Mouse (Mus musculus): ENCODE data around the gene Zpbp2. TPM values are rescaled to one million over a fixed set of nuclear protein-coding genes. Genes with fewer than 3 reads are reported as not detected.

The Zpbp2 gene
- total and polyA plus RNA-seq, 2 experiments from 2014 or later: 0.45 TPM; not detected in 1

GRCm38 (mm10) chr11:98606763-98607162 lies 55.9 kb downstream of the Zpbp2 start:
- no peaks in the 10 kb centered on the region for H3K27me3 ChIP-seq (ENCODE audit: insufficient read depth, low read length)
- WGBS: 10% methylated on average over 3 of the region's 3 CpGs
- no peaks in the 10 kb centered on the region for H3K9me3 ChIP-seq (ENCODE audit: low read length)
- H3K27ac ChIP-seq: no peak overlapping the region
- peaks cover 4% of the 10 kb centered on the region; the same call in 1 of the 2 replicates for H3K4me1 ChIP-seq (ENCODE audit: insufficient read depth, low read length)
- H3K9ac ChIP-seq (replicated peaks; ENCODE audit: low read length): no peak overlapping the region
- no peak overlapping the region for H3K4me3 ChIP-seq (ENCODE audit: low read length)
- no peaks in the 10 kb centered on the region for H3K36me3 ChIP-seq (ENCODE audit: insufficient read depth, low read length)
- peak; percentile 89 for TF ChIP-seq CTCF (IDR thresholded peaks at IDR 0.05; ENCODE audit: low read depth)
- ATAC-seq (no peak), DNase-seq (ENCODE audit: low spot score) (peak; percentile 83)
- no peak overlapping the region for H3K4me2 ChIP-seq (ENCODE audit: low read depth, low read length)

Other genes with a start within 250 kb of the Zpbp2 start
- gene Neurod2, start 221.4 kb upstream of the Zpbp2 start, total RNA-seq (2014; rRNA removed): 87.0 and 93.2 TPM in 2 replicates
- 30.7 and 34.3 TPM in 2 replicates for gene Neurod2, start 221.4 kb upstream of the Zpbp2 start, polyA plus RNA-seq (2015; fragmentation: Nextera tagmentation; extraction: Ambion mirVana)
- gene Ppp1r1b, start 202.7 kb upstream of the Zpbp2 start, total RNA-seq (2014; rRNA removed): 1.3 and 3.5 TPM in 2 replicates
- 18.0 and 19.1 TPM in 2 replicates for gene Ppp1r1b, start 202.7 kb upstream of the Zpbp2 start, polyA plus RNA-seq (2015; fragmentation: Nextera tagmentation; extraction: Ambion mirVana)
- 44.0 and 52.4 TPM in 2 replicates for gene Stard3, start 192.7 kb upstream of the Zpbp2 start, total RNA-seq (2014; rRNA removed)
- gene Stard3, start 192.7 kb upstream of the Zpbp2 start, polyA plus RNA-seq (2015; fragmentation: Nextera tagmentation; extraction: Ambion mirVana): 28.4 and 31.9 TPM in 2 replicates
- gene Tcap, start 167.3 kb upstream of the Zpbp2 start, total RNA-seq (2014; rRNA removed): 0.26 and 4.4 TPM in 2 replicates
- not detected in 2 replicates for gene Tcap, start 167.3 kb upstream of the Zpbp2 start, polyA plus RNA-seq (2015; fragmentation: Nextera tagmentation; extraction: Ambion mirVana)
- gene Pnmt, start 164.6 kb upstream of the Zpbp2 start, total RNA-seq (2014; rRNA removed): 1.2 and 5.4 TPM in 2 replicates
- gene Pnmt, start 164.6 kb upstream of the Zpbp2 start, polyA plus RNA-seq (2015; fragmentation: Nextera tagmentation; extraction: Ambion mirVana): 5.4 and 5.5 TPM in 2 replicates
- gene Pgap3, start 150.6 kb upstream of the Zpbp2 start, total RNA-seq (2014; rRNA removed): 10.6 and 12.0 TPM in 2 replicates
- 7.8 and 9.2 TPM in 2 replicates for gene Pgap3, start 150.6 kb upstream of the Zpbp2 start, polyA plus RNA-seq (2015; fragmentation: Nextera tagmentation; extraction: Ambion mirVana)
- gene Erbb2, start 138.6 kb upstream of the Zpbp2 start, total RNA-seq (2014; rRNA removed): 8.0 and 11.7 TPM in 2 replicates
- gene Erbb2, start 138.6 kb upstream of the Zpbp2 start, polyA plus RNA-seq (2015; fragmentation: Nextera tagmentation; extraction: Ambion mirVana): 4.9 and 5.1 TPM in 2 replicates
- gene Mien1, start 112.1 kb upstream of the Zpbp2 start, total RNA-seq (2014; rRNA removed): 70.0 and 73.9 TPM in 2 replicates
- gene Mien1, start 112.1 kb upstream of the Zpbp2 start, polyA plus RNA-seq (2015; fragmentation: Nextera tagmentation; extraction: Ambion mirVana): 259 and 264 TPM in 2 replicates
- gene Grb7, start 104.7 kb upstream of the Zpbp2 start, total RNA-seq (2014; rRNA removed): 1.5 and 2.7 TPM in 2 replicates
- 1.7 and 2.0 TPM in 2 replicates for gene Grb7, start 104.7 kb upstream of the Zpbp2 start, polyA plus RNA-seq (2015; fragmentation: Nextera tagmentation; extraction: Ambion mirVana)
- not detected in 2 replicates for gene Ikzf3, start 5.1 kb upstream of the Zpbp2 start, total RNA-seq (2014; rRNA removed)
- 0.18 and 0.20 TPM in 2 replicates for gene Ikzf3, start 5.1 kb upstream of the Zpbp2 start, polyA plus RNA-seq (2015; fragmentation: Nextera tagmentation; extraction: Ambion mirVana)
- gene Ormdl3, start 36.3 kb downstream of the Zpbp2 start, total RNA-seq (2014; rRNA removed): 103 and 112 TPM in 2 replicates
- gene Ormdl3, start 36.3 kb downstream of the Zpbp2 start, polyA plus RNA-seq (2015; fragmentation: Nextera tagmentation; extraction: Ambion mirVana): 98.8 and 100 TPM in 2 replicates
- not detected in 2 replicates for gene Lrrc3c, start 47.2 kb downstream of the Zpbp2 start, total RNA-seq (2014; rRNA removed)
- not detected in 2 replicates for gene Lrrc3c, start 47.2 kb downstream of the Zpbp2 start, polyA plus RNA-seq (2015; fragmentation: Nextera tagmentation; extraction: Ambion mirVana)
- gene Gm12355, start 74.6 kb downstream of the Zpbp2 start, total RNA-seq (2014; rRNA removed): 0.21 TPM in 1 of 2 replicates, not detected in the other
- 0.25 and 0.33 TPM in 2 replicates for gene Gm12355, start 74.6 kb downstream of the Zpbp2 start, polyA plus RNA-seq (2015; fragmentation: Nextera tagmentation; extraction: Ambion mirVana)
- 0.68 TPM in 1 of 2 replicates, not detected in the other for gene Gsdma3, start 75.3 kb downstream of the Zpbp2 start, total RNA-seq (2014; rRNA removed)
- gene Gsdma3, start 75.3 kb downstream of the Zpbp2 start, polyA plus RNA-seq (2015; fragmentation: Nextera tagmentation; extraction: Ambion mirVana): not detected in 2 replicates
- gene Gsdma2, start 95.7 kb downstream of the Zpbp2 start, total RNA-seq (2014; rRNA removed): not detected in 2 replicates
- not detected in 2 replicates for gene Gsdma2, start 95.7 kb downstream of the Zpbp2 start, polyA plus RNA-seq (2015; fragmentation: Nextera tagmentation; extraction: Ambion mirVana)
- gene Gsdma, start 113.3 kb downstream of the Zpbp2 start, total RNA-seq (2014; rRNA removed): not detected in 2 replicates
- gene Gsdma, start 113.3 kb downstream of the Zpbp2 start, polyA plus RNA-seq (2015; fragmentation: Nextera tagmentation; extraction: Ambion mirVana): 0.14 and 0.16 TPM in 2 replicates
- gene Psmd3, start 131.5 kb downstream of the Zpbp2 start, total RNA-seq (2014; rRNA removed): 131 and 143 TPM in 2 replicates
- gene Psmd3, start 131.5 kb downstream of the Zpbp2 start, polyA plus RNA-seq (2015; fragmentation: Nextera tagmentation; extraction: Ambion mirVana): 185 and 190 TPM in 2 replicates
- not detected in 2 replicates for gene Csf3, start 150.2 kb downstream of the Zpbp2 start, total RNA-seq (2014; rRNA removed)
- not detected in 2 replicates for gene Csf3, start 150.2 kb downstream of the Zpbp2 start, polyA plus RNA-seq (2015; fragmentation: Nextera tagmentation; extraction: Ambion mirVana)
- gene Med24, start 178.3 kb downstream of the Zpbp2 start, total RNA-seq (2014; rRNA removed): 63.2 and 88.6 TPM in 2 replicates
- 47.1 and 48.3 TPM in 2 replicates for gene Med24, start 178.3 kb downstream of the Zpbp2 start, polyA plus RNA-seq (2015; fragmentation: Nextera tagmentation; extraction: Ambion mirVana)
- gene Thra, start 189.5 kb downstream of the Zpbp2 start, total RNA-seq (2014; rRNA removed): 725 and 812 TPM in 2 replicates
- gene Thra, start 189.5 kb downstream of the Zpbp2 start, polyA plus RNA-seq (2015; fragmentation: Nextera tagmentation; extraction: Ambion mirVana): 160 TPM in 2 replicates
- 7.5 and 8.6 TPM in 2 replicates for gene Nr1d1, start 224.2 kb downstream of the Zpbp2 start, total RNA-seq (2014; rRNA removed)
- gene Nr1d1, start 224.2 kb downstream of the Zpbp2 start, polyA plus RNA-seq (2015; fragmentation: Nextera tagmentation; extraction: Ambion mirVana): 10.2 and 13.5 TPM in 2 replicates
- 77.7 and 94.3 TPM in 2 replicates for gene Msl1, start 244.4 kb downstream of the Zpbp2 start, total RNA-seq (2014; rRNA removed)
- gene Msl1, start 244.4 kb downstream of the Zpbp2 start, polyA plus RNA-seq (2015; fragmentation: Nextera tagmentation; extraction: Ambion mirVana): 25.0 and 25.4 TPM in 2 replicates

Measured in hindbrain, postnatal 0 days (tissue).